Mouse (Mus musculus): ENCODE data around the gene Gm20388.
"Not testable (repeated sequence)": the region's sequence is repeated elsewhere in the genome, so short reads cannot be mapped to it uniquely, and the experiment has no call there.

The Gm20388 gene

DNA sequence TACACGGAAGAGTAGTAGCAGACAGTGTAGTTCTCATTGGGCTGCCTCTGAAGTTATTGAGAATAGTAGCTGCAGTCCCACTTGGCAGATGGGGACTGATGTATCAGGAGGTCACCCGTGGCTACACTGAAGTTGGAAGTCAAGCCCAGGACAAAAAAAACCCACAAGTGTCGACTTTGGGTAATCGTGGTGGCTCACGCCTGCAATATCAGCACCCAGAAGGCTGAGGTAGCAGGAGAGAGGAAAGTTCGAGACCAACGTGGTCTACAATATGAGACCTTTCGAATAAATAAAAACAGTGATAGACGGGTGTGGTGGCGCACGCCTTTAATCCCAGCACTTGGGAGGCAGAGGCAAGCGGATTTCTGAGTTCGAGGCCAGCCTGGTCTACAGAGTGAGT lies 1674.1 kb downstream of the Gm20388 start:
- no peak for DNase-seq (ENCODE audit: low spot score in 2 of 2)

DNA sequence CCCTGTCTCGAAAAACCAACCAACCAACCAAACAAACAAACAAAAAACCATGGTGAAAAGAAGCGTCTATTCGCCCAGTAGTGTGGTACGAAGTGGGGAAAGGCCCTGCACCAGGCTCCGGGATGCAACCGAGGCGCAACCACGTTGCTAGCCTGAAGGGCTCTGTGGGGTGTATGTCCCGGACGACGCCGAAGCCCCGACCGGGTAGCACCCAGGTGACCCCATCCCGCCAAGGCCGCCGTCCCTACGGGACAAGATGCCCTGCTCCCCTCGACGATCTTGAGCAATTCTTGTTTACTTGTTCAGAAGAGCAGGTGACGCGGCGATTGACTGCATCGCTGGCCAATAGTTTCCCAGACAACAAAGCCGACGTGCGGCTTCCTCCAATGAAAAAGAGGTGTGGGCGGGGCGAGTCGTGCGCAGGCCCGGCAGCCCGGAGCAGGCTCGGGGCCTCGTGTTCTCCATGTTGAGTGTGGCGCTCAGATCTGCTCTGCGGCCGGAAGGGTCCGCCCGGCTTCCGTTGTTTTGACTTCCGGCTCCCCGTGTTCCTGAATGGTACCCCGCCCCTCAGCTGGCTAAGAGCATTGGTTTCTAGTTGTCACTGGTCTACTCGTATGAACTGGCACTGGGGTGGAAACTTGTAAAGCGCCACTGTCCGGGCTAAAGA lies 1674.7 kb downstream of the Gm20388 start:
- DNase-seq (ENCODE audit: low spot score in 2 of 2): peak; percentile 97 to 99

DNA sequence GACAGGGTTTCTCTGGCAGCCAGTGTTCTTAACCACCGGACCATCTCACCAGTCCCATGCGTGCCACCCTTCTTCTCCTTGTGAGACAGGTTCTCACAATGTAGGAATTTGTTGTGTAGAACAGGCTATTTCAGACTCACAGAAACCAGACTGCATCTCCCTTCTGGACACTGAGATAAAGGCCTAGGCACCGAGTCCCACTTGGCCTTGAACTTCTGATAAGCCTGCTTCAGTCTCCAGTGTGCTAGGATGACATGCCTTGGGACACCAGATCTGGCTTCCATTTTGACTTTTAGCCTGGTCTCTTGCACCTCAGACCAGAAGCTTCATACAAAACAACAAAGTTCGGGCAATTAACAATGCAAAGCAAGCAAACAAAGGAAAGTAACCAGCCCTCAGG lies 1678.1 kb downstream of the Gm20388 start:
- no peak for DNase-seq (ENCODE audit: low spot score in 2 of 2)

GRCm38 (mm10) chr8:121589205-121589726 lies 1678.6 kb downstream of the Gm20388 start:
- no peak for DNase-seq (ENCODE audit: low spot score in 2 of 2)

DNA sequence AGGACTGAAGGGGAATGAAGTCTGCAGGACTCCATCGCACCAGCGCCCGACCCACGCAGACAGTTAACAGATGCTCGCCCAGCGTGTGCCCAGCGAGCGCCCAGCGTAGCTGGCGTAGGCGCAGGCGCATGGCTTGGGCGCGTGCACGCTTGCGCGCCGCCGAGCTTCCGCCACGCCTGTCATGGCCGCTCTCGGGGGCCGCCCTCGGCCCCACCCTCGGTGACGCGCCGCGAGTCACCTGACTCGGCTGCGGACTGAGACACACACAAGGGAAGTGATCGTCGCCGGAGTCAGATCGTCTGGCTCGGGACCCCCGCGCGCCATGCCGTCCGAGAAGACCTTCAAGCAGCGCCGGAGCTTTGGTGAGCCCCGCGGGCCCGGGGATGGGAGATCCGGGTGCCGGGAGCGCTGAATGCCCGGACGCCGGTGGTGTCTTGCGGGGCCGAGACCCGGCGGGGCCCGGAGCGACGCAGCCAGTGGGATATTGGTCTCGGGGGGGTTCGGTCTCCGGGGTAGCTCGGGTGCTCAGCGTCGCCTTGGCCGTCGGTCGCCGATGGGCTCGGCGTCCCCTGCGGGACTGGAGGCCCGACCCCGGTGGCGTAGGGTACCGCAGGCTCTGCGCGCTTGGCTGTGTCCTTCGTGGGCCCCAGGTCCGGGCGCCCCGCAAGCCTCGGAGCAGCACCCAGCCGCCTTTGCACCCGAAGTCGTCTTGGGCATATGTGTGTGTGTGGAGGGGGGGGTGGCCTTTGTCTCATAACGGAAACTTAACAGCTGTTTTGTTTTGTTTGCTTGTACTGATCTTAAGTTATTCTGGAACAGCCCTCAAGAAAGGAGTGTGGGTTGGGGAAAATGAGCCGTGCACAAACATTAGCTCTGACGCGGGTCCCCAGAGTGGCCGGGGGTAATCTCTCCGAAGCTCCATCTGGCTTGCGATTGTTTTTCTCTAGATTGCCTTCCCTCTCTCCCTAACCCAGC lies 1679.8 kb downstream of the Gm20388 start, which contains the start of gene Map1lc3b:
Gene Map1lc3b (plus strand): TSS at position 159 of the 975 bp plus-strand sequence.
- DNase-seq (ENCODE audit: low spot score in 2 of 2): peak; percentile 93 to 97

GRCm38 (mm10) chr8:121591178-121592066 lies 1680.8 kb downstream of the Gm20388 start:
- DNase-seq (ENCODE audit: low spot score in 2 of 2): no peak

GRCm38 (mm10) chr8:121593293-121593692 lies 1682.7 kb downstream of the Gm20388 start:
- DNase-seq (ENCODE audit: low spot score in 2 of 2): no peak

DNA sequence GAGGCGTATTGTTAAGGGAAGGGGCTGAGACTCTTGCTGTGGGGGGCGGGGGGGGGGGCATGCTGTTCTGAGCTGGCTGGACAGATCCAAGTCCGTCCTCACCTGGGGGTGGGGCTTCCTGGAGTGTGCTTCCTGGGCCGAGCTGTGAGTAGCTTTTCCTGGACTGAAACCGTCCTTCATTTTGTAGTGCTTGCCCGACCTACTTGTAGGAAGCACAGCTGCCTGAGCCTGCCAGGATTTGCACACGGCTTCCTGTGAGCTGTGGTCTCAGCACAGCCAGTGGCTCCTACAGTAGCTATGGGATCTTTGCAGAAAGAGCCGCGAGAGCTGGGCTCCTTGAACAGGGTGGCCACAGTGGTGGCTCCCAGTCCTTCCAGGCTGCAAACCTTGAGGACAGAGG lies 1683.3 kb downstream of the Gm20388 start:
- DNase-seq (ENCODE audit: low spot score in 2 of 2): no peak

- DNase-seq (ENCODE audit: low spot score in 2 of 2): not testable (repeated sequence)
Measured at GRCm38 (mm10) chr8:121597492-121597891, 1686.9 kb downstream of the Gm20388 start.

- no peak for DNase-seq (ENCODE audit: low spot score in 2 of 2)
Measured at GRCm38 (mm10) chr8:121598190-121598589, 1687.5 kb downstream of the Gm20388 start.

- DNase-seq (ENCODE audit: low spot score in 2 of 2): peak in 1 of 2 experiments; percentile 60
Measured at GRCm38 (mm10) chr8:121598892-121599291, 1688.3 kb downstream of the Gm20388 start.

- no peak for DNase-seq (ENCODE audit: low spot score in 2 of 2)
Measured at GRCm38 (mm10) chr8:121599842-121600241, 1689.2 kb downstream of the Gm20388 start.

GRCm38 (mm10) chr8:121602411-121602810 lies 1691.8 kb downstream of the Gm20388 start:
- DNase-seq (ENCODE audit: low spot score in 2 of 2): no peak

DNA sequence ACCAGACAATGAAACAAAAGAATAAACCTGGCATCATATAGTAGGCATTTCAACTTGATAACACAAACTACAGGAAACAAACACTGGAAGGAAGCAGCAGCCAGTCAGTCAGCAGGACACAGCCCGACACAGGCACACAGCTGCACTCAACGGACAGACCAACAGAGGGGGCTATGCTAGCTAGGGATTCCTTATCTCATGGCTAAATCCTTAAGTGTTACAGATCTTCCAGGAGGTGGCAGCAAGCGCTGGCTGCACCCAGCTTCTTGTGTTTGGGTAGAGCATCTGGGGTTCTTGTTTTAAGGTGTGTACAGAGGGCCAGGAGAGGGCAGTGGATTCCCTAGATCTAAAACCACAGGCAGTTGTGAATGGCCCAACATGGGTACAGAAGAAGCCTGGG lies 1692.2 kb downstream of the Gm20388 start:
- peak in 1 of 2 experiments; percentile 52 for DNase-seq (ENCODE audit: low spot score in 2 of 2)

- no peak for DNase-seq (ENCODE audit: low spot score in 2 of 2)
Measured at GRCm38 (mm10) chr8:121603801-121604200, 1693.2 kb downstream of the Gm20388 start.

- DNase-seq (ENCODE audit: low spot score in 2 of 2): no peak
Measured at GRCm38 (mm10) chr8:121607661-121608060, 1697.0 kb downstream of the Gm20388 start.

DNA sequence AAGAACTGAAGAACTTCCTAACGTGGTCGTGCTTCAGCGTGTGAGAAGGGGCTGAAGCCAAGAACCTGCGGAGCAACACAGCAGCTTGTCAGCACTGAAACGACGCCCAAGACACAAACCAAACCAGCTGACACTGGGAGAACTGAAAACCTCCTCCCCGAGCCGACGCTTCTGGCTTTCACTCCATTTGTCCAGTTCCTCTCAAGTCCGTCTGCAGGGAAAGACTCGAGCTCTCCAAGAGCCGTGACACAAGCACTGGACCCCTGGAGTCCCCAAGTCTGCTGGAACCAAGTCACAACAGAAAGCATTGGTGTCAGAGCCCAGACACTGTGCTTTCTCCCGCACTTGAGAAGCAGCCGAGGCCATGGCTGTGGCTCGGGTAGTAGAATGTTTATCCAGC lies 1698.6 kb downstream of the Gm20388 start:
- no peak for DNase-seq (ENCODE audit: low spot score in 2 of 2)

GRCm38 (mm10) chr8:121609916-121610315 lies 1699.3 kb downstream of the Gm20388 start:
- no peak for DNase-seq (ENCODE audit: low spot score in 2 of 2)

- no peak for DNase-seq (ENCODE audit: low spot score in 2 of 2)
Measured at GRCm38 (mm10) chr8:121613419-121613818, 1702.8 kb downstream of the Gm20388 start.

DNA sequence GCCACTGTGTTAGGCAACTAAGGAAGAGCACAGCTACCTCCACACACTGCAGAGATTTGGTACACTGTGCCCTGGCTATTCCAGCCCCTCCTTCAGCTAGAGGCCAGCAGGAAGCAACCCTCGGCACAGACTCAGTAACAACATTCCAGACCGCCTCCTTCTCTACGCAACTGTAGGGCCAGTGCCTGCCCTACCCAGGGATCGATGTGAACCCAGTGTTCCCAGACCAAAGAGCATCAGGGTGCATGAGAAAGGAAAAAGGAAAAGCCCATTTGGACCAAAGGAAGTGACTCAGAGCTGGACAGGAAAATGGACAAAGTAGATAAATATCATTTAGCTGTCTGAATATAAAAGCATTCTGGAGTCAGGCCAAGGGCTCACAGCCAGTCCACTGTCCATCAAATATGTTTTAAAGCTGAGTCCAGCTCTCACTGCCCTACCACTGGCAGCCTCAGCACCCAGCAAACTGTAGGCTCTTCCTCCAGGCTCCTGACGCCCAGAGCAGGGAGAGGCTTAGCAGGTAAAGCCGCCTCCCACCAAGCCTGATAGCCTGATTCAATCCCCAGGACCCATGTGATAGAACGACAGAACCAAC lies 1708.9 kb downstream of the Gm20388 start:
- peak in 1 of 2 experiments; percentile 16 for DNase-seq (ENCODE audit: low spot score in 2 of 2)

Data from urinary bladder, adult 18-20 months (tissue).